Mouse (Mus musculus) myocyte (in vitro differentiated cells): ENCODE measurements around the gene Dennd1c. TPM values are rescaled to one million over a fixed set of nuclear protein-coding genes. Genes with fewer than 3 reads are reported as not detected.

Source experiments
- H3K27me3 ChIP-seq: one replicate; pipeline ENCODE4 v1.6.1; 2011; ENCODE audit not compliant: control insufficient read depth, insufficient read depth, insufficient read length
- H3K36me3 ChIP-seq: one replicate; pipeline ENCODE4 v1.6.1; 2011; ENCODE audit not compliant: control insufficient read depth, insufficient read depth
- H3K4me2 ChIP-seq: one replicate; pipeline ENCODE4 v1.6.1; 2011; ENCODE audit warnings: low read depth, control low read depth
- H3K4me3 ChIP-seq: one replicate; pipeline ENCODE4 v1.5.1; 2011; ENCODE audit warnings: mild to moderate bottlenecking, control low read depth, moderate library complexity
- H3K79me2 ChIP-seq: one replicate; pipeline ENCODE4 v1.6.1; 2011; ENCODE audit not compliant: control insufficient read depth, insufficient read depth
- H3ac ChIP-seq: one replicate; pipeline ENCODE4 v1.6.1; 2011; ENCODE audit not compliant: control insufficient read depth, insufficient read length
- CEBPB ChIP-seq: IDR thresholded peaks from 2 replicates; pipeline ENCODE4 v1.6.1; 2011; ENCODE audit warnings: mild to moderate bottlenecking, moderate library complexity; ENCODE audit not compliant: poor library complexity, insufficient read depth, severe bottlenecking
- E2F4 ChIP-seq: IDR thresholded peaks from one replicate; pipeline ENCODE4 v1.6.1; 2011; ENCODE audit warnings: mild to moderate bottlenecking, control low read depth, moderate library complexity; ENCODE audit not compliant: insufficient read depth
- MAX ChIP-seq: IDR thresholded peaks from one replicate; pipeline ENCODE4 v1.6.1; 2011; ENCODE audit warnings: low read depth, mild to moderate bottlenecking, control low read depth
- MYOD1 ChIP-seq, 3 experiments: IDR thresholded peaks; one replicate each; pipeline ENCODE4 v1.6.1; 2011; ENCODE audit warnings: control low read depth in 2 of 3, low read depth in 2 of 3, mild to moderate bottlenecking in 2 of 3, moderate library complexity in 1 of 3; ENCODE audit not compliant: insufficient read length in 2 of 3, control insufficient read depth in 1 of 3
- MYOG ChIP-seq, 3 experiments: IDR thresholded peaks; one replicate each; pipeline ENCODE4 v1.6.1; 2011; ENCODE audit warnings: control low read depth in 2 of 3, low read depth in 2 of 3, mild to moderate bottlenecking in 2 of 3; ENCODE audit not compliant: insufficient read length in 2 of 3, control insufficient read depth in 1 of 3, insufficient read depth in 1 of 3
- POLR2A ChIP-seq: IDR thresholded peaks from one replicate; pipeline ENCODE4 v1.6.1; 2011; ENCODE audit warnings: low read depth, mild to moderate bottlenecking, control low read depth, moderate library complexity; ENCODE audit not compliant: insufficient read length
- POLR2AphosphoS2 ChIP-seq: IDR thresholded peaks from one replicate; pipeline ENCODE4 v1.6.1; 2011; ENCODE audit warnings: low read depth, control low read depth; ENCODE audit not compliant: insufficient read length
- REST ChIP-seq: IDR thresholded peaks from one replicate; pipeline ENCODE4 v1.6.1; 2011; ENCODE audit warnings: mild to moderate bottlenecking, control low read depth, moderate library complexity; ENCODE audit not compliant: insufficient read depth, insufficient read length
- SRF ChIP-seq: IDR thresholded peaks from one replicate; pipeline ENCODE4 v1.6.1; 2011; ENCODE audit warnings: low read depth; ENCODE audit not compliant: control insufficient read depth, insufficient read length
- TCF12 ChIP-seq: IDR thresholded peaks from one replicate; pipeline ENCODE4 v1.6.1; 2011; ENCODE audit warnings: mild to moderate bottlenecking, control low read depth; ENCODE audit not compliant: poor library complexity, insufficient read depth, severe bottlenecking
- TCF3 ChIP-seq: IDR thresholded peaks from one replicate; pipeline ENCODE4 v1.6.1; 2011; ENCODE audit warnings: low read depth, control low read depth; ENCODE audit not compliant: insufficient read length
- USF1 ChIP-seq: IDR thresholded peaks from one replicate; pipeline ENCODE4 v1.6.1; 2011; ENCODE audit warnings: low read depth, mild to moderate bottlenecking, control low read depth, moderate library complexity
- polyA plus RNA-seq: library from polyadenylated mRNA; unstranded; fragments of >200 nt; fragmentation: generic; extraction: Trizol; gene quantifications from one replicate; pipeline ENCODE4 v1.2.1, GENCODE M21; 2012; ENCODE audit warnings: missing spikeins

Dennd1c gene
- polyA plus RNA-seq, 1 experiment = 0.04 TPM

DNA sequence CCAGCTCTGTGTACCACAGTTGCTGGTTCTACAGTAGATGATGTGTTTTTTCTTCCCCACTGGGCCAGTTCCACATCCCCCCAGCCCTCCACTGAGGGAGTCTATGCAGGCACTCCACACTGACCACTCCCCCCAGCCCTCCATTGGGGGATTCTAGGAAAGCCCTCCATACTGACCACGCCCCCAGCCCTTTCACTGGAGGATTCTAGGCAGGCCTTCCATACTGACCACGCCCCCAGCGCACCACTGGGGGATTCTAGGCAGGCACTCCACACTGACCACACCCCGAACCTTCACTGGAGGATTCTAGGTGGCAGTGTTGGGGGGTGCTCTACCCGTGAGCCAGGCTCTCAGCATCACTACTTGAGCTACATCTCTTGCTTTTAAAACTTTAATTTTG lies 30.9 kb downstream of the Dennd1c start:
- Histone ChIP-seq H3K79me2 (no peaks in the 10 kb centered on the region), H3K4me3 (no peak overlapping the region), H3K27me3 (peaks cover 22% of the 10 kb centered on the region), H3K36me3 (no peaks in the 10 kb centered on the region), H3ac (no peak overlapping the region), H3K4me2 (no peak overlapping the region)
- TF ChIP-seq MYOD1 (IDR thresholded peaks at IDR 0.05; ENCODE audit: control insufficient read depth in 1 of 3, insufficient read length in 2 of 3, low read depth in 2 of 3) (no peak), MAX (no peak), POLR2A (no peak), REST (no peak), MYOG (IDR thresholded peaks at IDR 0.05; ENCODE audit: control insufficient read depth in 1 of 3, insufficient read depth in 1 of 3, insufficient read length in 2 of 3, low read depth in 2 of 3) (no peak), SRF (no peak), E2F4 (no peak), USF1 (no peak), TCF12 (no peak)

- no peak within 1 kb of the TSS for H3ac ChIP-seq
- no peaks in the 10 kb centered on the region for H3K36me3 ChIP-seq
- peaks cover 38% of the 10 kb centered on the region for H3K27me3 ChIP-seq
- no peak within 1 kb of the TSS for H3K4me2 ChIP-seq
- TF ChIP-seq POLR2AphosphoS2 (no peak), MYOG (IDR thresholded peaks at IDR 0.05; ENCODE audit: control insufficient read depth in 1 of 3, insufficient read depth in 1 of 3, insufficient read length in 2 of 3, low read depth in 2 of 3) (no peak), REST (no peak), TCF12 (no peak), USF1 (no peak), SRF (no peak), POLR2A (no peak), MAX (no peak), TCF3 (no peak), CEBPB (no peak), MYOD1 (IDR thresholded peaks at IDR 0.05; ENCODE audit: control insufficient read depth in 1 of 3, insufficient read length in 2 of 3, low read depth in 2 of 3) (no peak)
- H3K79me2 ChIP-seq = no peaks in the 10 kb centered on the region
- no peak within 1 kb of the TSS for H3K4me3 ChIP-seq
Observed at GRCm38 (mm10) chr17:57041554-57041953, 36.8 kb downstream of the Dennd1c start, which contains the start of gene Slc25a41. Slc25a41 (minus strand) TSS chr17:57041654.

GRCm38 (mm10) chr17:57038978-57039377 lies 39.3 kb downstream of the Dennd1c start:
- Histone ChIP-seq H3K79me2 (no peaks in the 10 kb centered on the region), H3K4me3 (no peak overlapping the region), H3K27me3 (peaks cover 22% of the 10 kb centered on the region), H3ac (no peak overlapping the region), H3K36me3 (no peaks in the 10 kb centered on the region), H3K4me2 (no peak overlapping the region)
- TF ChIP-seq E2F4 = no peak

- Histone ChIP-seq H3K79me2 (peaks cover 30% of the 10 kb centered on the region), H3K4me3 (peak overlapping the region; percentile 22), H3K27me3 (peaks cover 6% of the 10 kb centered on the region), H3K36me3 (peaks cover 4% of the 10 kb centered on the region), H3K4me2 (peak overlapping the region; percentile 89), H3ac (no peak overlapping the region)
- no peak for TF ChIP-seq E2F4
- TF ChIP-seq USF1 = no peak
- no peak for TF ChIP-seq CEBPB
- no peak for TF ChIP-seq SRF
- TF ChIP-seq POLR2A = no peak
- TF ChIP-seq REST = no peak
- TF ChIP-seq MYOD1 (IDR thresholded peaks at IDR 0.05; ENCODE audit: control insufficient read depth in 1 of 3, insufficient read length in 2 of 3, low read depth in 2 of 3) = no peak
- TF ChIP-seq TCF3 = no peak
- no peak for TF ChIP-seq MAX
- TF ChIP-seq POLR2AphosphoS2 = no peak
- no peak for TF ChIP-seq TCF12
- no peak for TF ChIP-seq MYOG (IDR thresholded peaks at IDR 0.05; ENCODE audit: control insufficient read depth in 1 of 3, insufficient read depth in 1 of 3, insufficient read length in 2 of 3, low read depth in 2 of 3)
Observed at GRCm38 (mm10) chr17:57032854-57033253, 45.5 kb downstream of the Dennd1c start.

GRCm38 (mm10) chr17:57031661-57032420 lies 46.5 kb downstream of the Dennd1c start:
- TF ChIP-seq POLR2A = peak; percentile 91
- TF ChIP-seq CEBPB = no peak
- TF ChIP-seq TCF12 = no peak
- no peak for TF ChIP-seq E2F4
- TF ChIP-seq MYOG (IDR thresholded peaks at IDR 0.05; ENCODE audit: control insufficient read depth in 1 of 3, insufficient read depth in 1 of 3, insufficient read length in 2 of 3, low read depth in 2 of 3) = no peak
- TF ChIP-seq USF1 = peak; percentile 98
- TF ChIP-seq MYOD1 (IDR thresholded peaks at IDR 0.05; ENCODE audit: control insufficient read depth in 1 of 3, insufficient read length in 2 of 3, low read depth in 2 of 3) = peak in 1 of 3 experiments; percentile 13
- peak; percentile 95 for TF ChIP-seq POLR2AphosphoS2
- peak; percentile 3 for TF ChIP-seq SRF
- Histone ChIP-seq H3ac (peak overlapping the region; percentile 63), H3K36me3 (peaks cover 9% of the 10 kb centered on the region), H3K4me2 (peak overlapping the region; percentile 89), H3K79me2 (peaks cover 40% of the 10 kb centered on the region), H3K4me3 (peak overlapping the region; percentile 22), H3K27me3 (no peaks in the 10 kb centered on the region)
